Mouse (Mus musculus): ENCODE measurements at regions not wholly inside any gene's neighbourhood (a gene's known extent, or its start where the extent isn't known, plus 50 kb on each side); places are given as distances from the start of the nearest gene placed in this dataset.

DNA sequence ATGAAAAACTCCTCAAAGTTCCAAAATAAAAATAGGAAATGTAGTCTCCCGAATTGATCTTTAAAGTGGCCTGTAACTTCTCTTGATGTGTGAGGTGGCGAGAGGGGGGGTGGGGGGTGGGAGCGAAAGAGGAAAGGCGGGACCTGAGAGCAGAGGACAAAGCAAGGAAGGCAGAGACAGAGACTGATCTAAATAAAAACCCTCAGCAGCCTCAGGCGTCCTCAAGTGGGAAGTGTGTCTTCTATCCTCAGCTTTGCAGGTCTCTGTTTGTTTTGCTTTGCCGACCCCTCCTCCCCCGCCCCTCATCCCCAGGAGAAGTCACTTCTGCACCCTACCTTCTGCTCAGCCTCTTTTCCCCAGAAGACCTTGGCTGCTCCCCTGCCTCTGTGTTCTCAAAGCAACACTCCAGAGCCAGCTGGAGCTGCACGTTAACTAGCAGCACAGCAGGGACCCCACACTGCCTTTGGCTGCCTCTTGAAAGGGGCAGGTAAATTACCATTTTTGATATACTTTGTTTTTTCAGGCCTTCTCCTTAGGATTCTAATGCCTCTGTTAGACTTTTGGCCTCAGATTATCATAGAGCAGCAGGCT lies 214.3 kb upstream of the Isl1 start:
- 10% methylated on average over 8 of the region's 8 CpGs for WGBS
- no peak overlapping the region for H3K4me3 ChIP-seq (replicated peaks; ENCODE audit: extremely low read depth, low read depth, low read length)

DNA sequence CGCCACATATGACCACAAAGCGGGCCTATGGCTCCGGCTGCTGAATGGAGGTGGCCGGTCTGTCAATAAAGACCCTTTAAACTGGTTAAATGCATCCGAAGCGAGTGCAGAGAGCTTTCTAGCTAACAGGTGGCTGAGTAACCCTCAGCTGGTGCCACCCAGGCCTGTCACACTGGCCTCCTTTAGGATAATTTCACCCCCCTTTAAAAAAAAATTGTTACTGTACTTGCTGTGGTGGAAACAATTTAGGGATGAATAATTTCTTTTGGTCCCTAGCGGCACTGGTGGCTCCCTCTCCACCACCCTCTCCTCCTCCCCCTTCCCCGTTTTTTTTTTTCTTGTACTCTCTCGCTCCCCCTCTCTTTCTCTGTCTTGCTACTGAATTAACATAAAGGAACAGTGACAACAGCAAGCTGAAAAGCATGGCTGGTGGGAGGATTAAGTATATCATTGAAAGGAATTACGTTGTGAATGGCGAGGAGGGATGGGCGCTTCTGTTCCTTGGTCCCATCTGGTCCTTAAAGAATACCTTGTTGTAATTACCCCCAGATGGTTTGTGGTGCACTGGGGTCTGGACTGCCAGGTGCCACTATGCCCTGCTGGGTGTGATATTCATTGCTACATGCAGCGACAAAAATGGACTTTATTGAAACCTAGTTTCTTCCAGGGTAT lies 205.3 kb upstream of the Isl1 start:
- 39% methylated on average over 13 of the region's 13 CpGs for WGBS
- H3K4me1 ChIP-seq (ENCODE audit: control insufficient read depth, insufficient read depth, low read length), result no peaks in the 10 kb centered on the region

More for the DNA sequence above, 214.3 kb upstream of the Isl1 start:
- H3K4me1 ChIP-seq (ENCODE audit: control insufficient read depth, insufficient read depth, low read length), result no peaks in the 10 kb centered on the region
- no peak for DNase-seq
- TF ChIP-seq POLR2A (IDR thresholded peaks at IDR 0.05; ENCODE audit: borderline replicate concordance, extremely low read depth, low read depth, low read length) (no peak), CTCF (IDR thresholded peaks at IDR 0.05; ENCODE audit: insufficient read depth, low read length) (no peak)

GRCm38 (mm10) chr13:116514256-116514639 lies 204.8 kb upstream of the Isl1 start:
- DNase-seq, result no peak
- Histone ChIP-seq H3K4me1 (ENCODE audit: control insufficient read depth, insufficient read depth, low read length) (no peaks in the 10 kb centered on the region), H3K4me3 (replicated peaks; ENCODE audit: extremely low read depth, low read depth, low read length) (no peak overlapping the region)
- WGBS, result 65% methylated on average over 7 of the region's 7 CpGs
- no peak for TF ChIP-seq CTCF (IDR thresholded peaks at IDR 0.05; ENCODE audit: insufficient read depth, low read length)

More for the DNA sequence above, 205.3 kb upstream of the Isl1 start:
- no peak overlapping the region for H3K4me3 ChIP-seq (replicated peaks; ENCODE audit: extremely low read depth, low read depth, low read length)
- TF ChIP-seq POLR2A (IDR thresholded peaks at IDR 0.05; ENCODE audit: borderline replicate concordance, extremely low read depth, low read depth, low read length), result no peak
- no peak for DNase-seq

GRCm38 (mm10) chr13:116512398-116512797 lies 202.9 kb upstream of the Isl1 start:
- 67% methylated on average over 4 of the region's 4 CpGs for WGBS
- no peak for TF ChIP-seq POLR2A (IDR thresholded peaks at IDR 0.05; ENCODE audit: borderline replicate concordance, extremely low read depth, low read depth, low read length)
- Histone ChIP-seq H3K4me1 (ENCODE audit: control insufficient read depth, insufficient read depth, low read length) (no peaks in the 10 kb centered on the region), H3K4me3 (replicated peaks; ENCODE audit: extremely low read depth, low read depth, low read length) (no peak overlapping the region)
- no peak for DNase-seq

DNA sequence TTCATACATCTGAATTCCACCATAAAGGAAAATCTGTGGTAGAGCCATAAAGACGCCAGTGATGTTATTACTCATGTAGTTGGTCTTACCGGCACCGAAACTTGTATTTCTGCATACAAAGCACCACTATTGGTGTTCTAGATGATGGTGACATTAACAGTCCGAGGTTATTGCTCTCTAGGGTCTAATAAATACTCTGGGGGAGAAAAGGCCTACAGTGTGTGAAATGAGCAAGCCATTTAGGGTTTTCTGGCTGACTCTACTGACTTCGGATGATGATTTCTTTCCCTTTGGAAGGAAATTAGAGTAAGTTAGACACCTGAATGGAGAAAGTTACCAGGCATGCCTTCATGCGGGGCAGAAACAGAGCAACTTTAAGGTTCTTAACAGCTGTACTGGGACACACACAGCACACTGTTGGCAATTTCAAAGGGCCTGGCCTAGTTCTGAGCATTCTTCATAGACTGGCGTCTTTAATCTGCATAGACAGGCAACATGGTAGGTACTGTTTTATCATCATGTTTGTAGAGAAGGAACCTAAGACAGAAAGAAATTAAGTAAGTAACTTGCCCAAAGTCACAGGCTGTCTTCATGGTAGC lies 198.8 kb upstream of the Isl1 start:
- H3K4me3 ChIP-seq (replicated peaks; ENCODE audit: extremely low read depth, low read depth, low read length), result no peak overlapping the region
- WGBS, result 85% methylated on average over 7 of the region's 7 CpGs
- no peak for TF ChIP-seq CTCF (IDR thresholded peaks at IDR 0.05; ENCODE audit: insufficient read depth, low read length)
- no peak for TF ChIP-seq POLR2A (IDR thresholded peaks at IDR 0.05; ENCODE audit: borderline replicate concordance, extremely low read depth, low read depth, low read length)
- DNase-seq, result no peak
- H3K4me1 ChIP-seq (ENCODE audit: control insufficient read depth, insufficient read depth, low read length), result no peaks in the 10 kb centered on the region

- no peak for TF ChIP-seq POLR2A (IDR thresholded peaks at IDR 0.05; ENCODE audit: borderline replicate concordance, extremely low read depth, low read depth, low read length)
- no peak for TF ChIP-seq CTCF (IDR thresholded peaks at IDR 0.05; ENCODE audit: insufficient read depth, low read length)
- Histone ChIP-seq H3K4me1 (ENCODE audit: control insufficient read depth, insufficient read depth, low read length) (no peaks in the 10 kb centered on the region), H3K4me3 (replicated peaks; ENCODE audit: extremely low read depth, low read depth, low read length) (no peak overlapping the region)
- WGBS, result 71% methylated on average over 6 of the region's 6 CpGs
- DNase-seq, result no peak
Measured at GRCm38 (mm10) chr13:116497659-116498414, 188.3 kb upstream of the Isl1 start.

- WGBS, result 61% methylated on average over 2 of the region's 2 CpGs
- no peak overlapping the region for H3K4me3 ChIP-seq (replicated peaks; ENCODE audit: extremely low read depth, low read depth, low read length)
- TF ChIP-seq CTCF (IDR thresholded peaks at IDR 0.05; ENCODE audit: insufficient read depth, low read length) (no peak), POLR2A (IDR thresholded peaks at IDR 0.05; ENCODE audit: borderline replicate concordance, extremely low read depth, low read depth, low read length) (no peak)
- DNase-seq, result no peak
- no peaks in the 10 kb centered on the region for H3K4me1 ChIP-seq (ENCODE audit: control insufficient read depth, insufficient read depth, low read length)
Measured at GRCm38 (mm10) chr13:116495641-116496040, 186.2 kb upstream of the Isl1 start.

GRCm38 (mm10) chr13:116489420-116489819 lies 179.9 kb upstream of the Isl1 start:
- Histone ChIP-seq H3K4me3 (replicated peaks; ENCODE audit: extremely low read depth, low read depth, low read length) (no peak overlapping the region), H3K4me1 (ENCODE audit: control insufficient read depth, insufficient read depth, low read length) (no peaks in the 10 kb centered on the region)
- no peak for TF ChIP-seq CTCF (IDR thresholded peaks at IDR 0.05; ENCODE audit: insufficient read depth, low read length)
- WGBS, result 7% methylated on average over 1 of the region's 1 CpGs
- DNase-seq, result no peak

- 75% methylated on average over 8 of the region's 8 CpGs for WGBS
- TF ChIP-seq POLR2A (IDR thresholded peaks at IDR 0.05; ENCODE audit: borderline replicate concordance, extremely low read depth, low read depth, low read length) (no peak), CTCF (IDR thresholded peaks at IDR 0.05; ENCODE audit: insufficient read depth, low read length) (no peak)
- Histone ChIP-seq H3K4me1 (ENCODE audit: control insufficient read depth, insufficient read depth, low read length) (no peaks in the 10 kb centered on the region), H3K4me3 (replicated peaks; ENCODE audit: extremely low read depth, low read depth, low read length) (no peak overlapping the region)
- DNase-seq, result no peak
Measured at GRCm38 (mm10) chr13:116474611-116475010, 165.1 kb upstream of the Isl1 start.

- no peak for DNase-seq
- no peak for TF ChIP-seq CTCF (IDR thresholded peaks at IDR 0.05; ENCODE audit: insufficient read depth, low read length)
- TF ChIP-seq POLR2A (IDR thresholded peaks at IDR 0.05; ENCODE audit: borderline replicate concordance, extremely low read depth, low read depth, low read length), result no peak
- WGBS, result 53% methylated on average over 6 of the region's 6 CpGs
- no peak overlapping the region for H3K4me3 ChIP-seq (replicated peaks; ENCODE audit: extremely low read depth, low read depth, low read length)
- no peaks in the 10 kb centered on the region for H3K4me1 ChIP-seq (ENCODE audit: control insufficient read depth, insufficient read depth, low read length)
Measured at GRCm38 (mm10) chr13:116461757-116462156, 152.3 kb upstream of the Isl1 start.

Measured in lung, adult 2 months (tissue).